Mouse (Mus musculus) c-Kit-positive CD71-positive TER-119-negative erythroid progenitor cells, embryonic 14.5 days (primary cell): ENCODE measurements around the gene Lat2.

Experiments used
- DNase-seq: peaks from one replicate; pipeline ENCODE4 v3.0.0-alpha.2; 2013; ENCODE audit warnings: low read depth

The Lat2 gene

DNA sequence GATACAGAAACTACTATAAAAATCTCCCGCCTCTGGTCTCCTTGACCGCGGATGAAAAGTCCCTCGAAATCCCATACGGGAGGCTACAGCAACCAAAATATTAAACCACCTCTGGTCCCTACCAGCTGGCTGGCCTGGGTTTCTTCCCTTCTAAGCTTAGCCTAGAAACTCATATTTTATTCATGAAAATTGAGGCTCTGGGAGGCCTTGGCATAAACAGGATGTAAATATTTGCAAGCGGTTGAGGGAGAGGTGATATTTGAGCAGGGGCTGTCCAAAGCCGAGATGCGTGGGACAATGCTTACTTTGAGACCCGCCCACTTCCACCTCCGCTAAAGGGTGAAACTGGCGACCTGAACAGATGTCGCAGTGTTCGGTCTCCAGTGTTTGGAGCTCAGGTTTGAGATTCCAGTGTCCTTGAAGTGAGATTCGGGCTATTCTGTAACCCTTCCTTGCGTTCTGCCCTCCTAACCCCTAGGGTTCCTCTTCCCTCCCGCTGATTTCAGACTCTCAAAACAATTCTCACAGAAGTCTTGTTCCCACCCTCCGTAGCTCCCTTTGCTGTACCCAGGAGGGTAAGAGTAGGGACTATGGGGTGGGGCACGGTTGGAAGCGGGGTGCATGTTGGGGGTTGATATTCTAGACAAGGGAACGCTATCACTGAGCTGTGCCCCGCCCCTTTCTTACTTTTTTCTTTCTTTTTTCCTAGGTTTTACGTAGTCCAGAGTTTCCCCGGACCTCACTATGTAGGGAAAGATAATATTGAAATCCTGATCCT lies 42.9 kb downstream of the Lat2 start:
- DNase-seq = peak; percentile 51

DNA sequence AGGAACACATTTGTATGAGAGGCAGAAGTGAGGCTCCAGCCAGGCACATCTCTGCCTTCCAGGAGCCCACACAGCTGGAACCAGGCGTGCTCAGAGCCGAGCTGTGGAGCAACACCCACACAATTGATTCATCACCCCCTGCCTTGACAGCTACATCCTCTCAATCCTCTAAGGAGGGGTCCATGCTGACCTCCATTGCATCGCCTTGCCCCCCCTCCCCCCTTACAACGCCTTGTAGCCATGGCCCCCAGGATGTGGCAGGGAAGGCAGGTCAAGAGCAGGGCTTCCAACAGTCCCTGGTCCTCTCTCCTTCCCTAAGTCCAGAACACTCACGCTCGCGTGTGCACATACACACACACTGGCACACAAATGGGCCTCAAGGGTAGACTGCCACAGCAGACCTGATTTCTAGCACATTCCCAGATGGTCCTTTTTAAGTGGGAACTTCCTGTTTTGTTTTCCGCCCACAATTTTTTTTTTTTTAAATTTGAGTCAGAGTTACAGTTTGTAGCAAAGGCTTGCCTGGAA lies 45.8 kb downstream of the Lat2 start:
- no peak for DNase-seq

DNA sequence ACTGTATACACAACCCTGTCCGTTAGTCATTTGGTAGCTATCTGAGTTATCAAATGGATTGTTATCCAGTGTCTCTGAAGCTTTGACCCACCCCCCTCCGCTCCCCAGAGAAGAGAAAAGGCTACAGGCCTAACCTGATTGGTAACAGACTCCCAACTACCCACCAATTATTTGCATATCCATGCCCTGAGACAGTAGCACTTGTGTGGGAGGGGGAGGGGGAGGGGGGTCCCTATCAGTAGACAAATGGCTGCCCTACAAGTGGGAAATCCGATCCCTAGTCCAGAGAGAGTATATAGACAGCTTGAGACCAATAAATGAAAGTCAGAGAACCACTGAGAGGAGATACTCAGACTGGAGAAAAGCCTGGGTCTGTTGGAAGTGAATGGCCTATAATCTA lies 46.8 kb downstream of the Lat2 start:
- DNase-seq = no peak

DNA sequence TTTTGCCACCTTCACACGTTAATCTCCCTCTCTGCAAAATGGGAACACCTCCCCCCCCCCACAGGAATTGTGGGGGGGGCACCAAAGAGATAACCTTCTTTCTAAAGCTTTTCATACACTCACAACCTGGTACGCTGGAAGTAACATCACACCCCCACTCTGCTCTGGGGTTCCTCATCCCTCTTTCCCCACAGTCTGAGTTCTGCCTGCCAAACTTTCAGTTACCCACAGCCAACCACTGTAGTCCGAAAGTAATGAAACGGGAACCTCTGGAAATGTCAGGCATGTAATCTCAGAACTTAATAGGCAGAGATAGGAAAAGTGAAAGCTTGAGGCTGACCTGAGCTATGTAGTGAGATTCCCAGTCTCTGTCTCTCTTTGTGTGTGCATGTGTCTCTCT lies 47.4 kb downstream of the Lat2 start:
- no peak for DNase-seq

DNA sequence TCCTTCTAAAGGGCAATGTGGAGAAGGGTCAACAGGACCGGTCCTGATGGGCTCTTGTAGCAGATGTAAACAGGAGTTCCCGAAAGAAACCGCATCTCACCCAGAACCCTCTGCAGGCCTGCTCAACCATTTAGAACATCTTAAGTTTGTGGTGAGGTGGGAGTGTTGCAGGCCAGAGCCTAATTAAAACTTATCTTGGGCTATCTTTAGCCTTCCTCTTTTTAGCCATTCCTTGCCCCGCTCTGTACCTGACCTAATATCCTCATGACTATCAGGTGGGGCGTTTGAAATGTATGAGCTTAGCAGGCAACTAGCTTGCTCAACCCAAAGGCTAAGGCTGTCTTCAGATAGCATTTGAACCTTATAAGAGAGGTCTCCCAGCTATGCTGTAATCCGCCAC lies 49.1 kb downstream of the Lat2 start:
- no peak for DNase-seq

DNA sequence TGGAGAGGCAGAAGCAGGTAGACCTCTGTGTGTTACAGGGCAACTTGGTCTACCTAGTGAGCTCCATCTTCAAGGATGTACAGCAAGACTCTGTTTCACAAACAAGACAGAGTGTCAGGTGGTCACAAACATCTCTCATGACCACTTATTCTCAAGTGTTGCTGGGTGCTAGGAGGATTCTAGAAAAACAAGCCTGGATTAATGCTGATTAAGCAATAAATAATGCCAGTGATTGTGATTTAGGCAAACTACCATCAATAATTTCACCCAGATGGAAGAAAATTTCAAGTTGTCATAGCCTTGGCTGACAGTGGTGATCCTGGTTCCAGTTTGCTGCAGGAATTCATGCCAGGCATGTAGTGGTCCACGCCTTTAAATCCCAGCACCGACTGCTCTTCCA lies 50.6 kb downstream of the Lat2 start:
- DNase-seq = no peak

DNA sequence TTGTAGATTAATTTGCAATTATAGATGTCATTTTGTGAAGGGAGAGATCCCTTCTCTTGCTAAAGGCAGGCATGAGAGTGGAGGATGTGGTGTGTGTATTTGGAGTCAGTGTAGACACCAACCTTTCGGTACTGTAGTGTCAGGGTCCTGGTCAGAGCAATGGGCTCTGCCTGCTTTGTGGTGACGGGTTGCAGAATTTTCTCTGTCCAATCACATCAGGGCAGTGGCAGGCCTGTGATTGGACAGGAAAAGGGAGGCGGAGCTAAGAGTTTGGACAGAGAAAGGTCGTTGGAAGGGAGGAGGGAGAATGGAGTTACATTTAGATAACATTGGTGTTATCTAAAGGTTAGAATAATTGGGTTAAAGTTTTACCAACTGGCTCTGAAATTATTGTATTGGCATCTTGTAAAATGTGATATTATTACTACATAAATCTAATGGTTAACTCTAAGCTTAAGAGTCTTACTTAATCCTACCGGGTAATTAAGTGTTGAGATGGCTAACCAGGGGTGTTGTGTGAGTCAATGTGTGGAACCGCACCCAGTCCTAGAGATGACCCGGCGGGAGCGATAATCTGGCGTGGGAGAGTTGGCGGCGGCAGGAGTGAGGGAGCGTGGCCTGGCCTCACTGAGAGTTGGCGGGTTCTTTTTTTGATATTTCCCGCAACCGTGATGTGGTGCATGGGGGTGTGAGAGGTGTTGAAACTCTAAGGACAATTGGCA lies 54.2 kb downstream of the Lat2 start:
- no peak for DNase-seq

DNA sequence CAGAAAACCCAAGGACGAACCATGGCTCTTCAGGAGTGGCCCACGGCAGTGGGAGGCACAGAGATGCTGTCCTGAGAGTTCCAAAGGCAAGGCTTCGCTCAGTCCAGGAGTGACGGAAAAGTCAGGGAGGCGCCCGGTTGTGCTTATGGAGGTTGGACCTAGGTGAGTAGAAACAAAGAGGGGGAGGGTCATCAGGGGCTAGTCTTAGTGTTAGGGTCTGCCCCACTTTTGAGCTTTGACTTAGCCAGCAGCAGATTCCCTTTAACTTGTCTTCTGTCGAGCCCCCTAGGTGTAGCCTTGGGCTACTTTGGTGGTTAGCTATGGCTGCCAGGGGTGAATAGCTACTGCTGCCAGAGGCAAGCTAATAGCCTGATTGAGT lies 54.8 kb downstream of the Lat2 start, which contains the start of gene Syna:
Syna (minus strand) TSS at position 101 of the 379 bp plus-strand sequence.
- no peak for DNase-seq

DNA sequence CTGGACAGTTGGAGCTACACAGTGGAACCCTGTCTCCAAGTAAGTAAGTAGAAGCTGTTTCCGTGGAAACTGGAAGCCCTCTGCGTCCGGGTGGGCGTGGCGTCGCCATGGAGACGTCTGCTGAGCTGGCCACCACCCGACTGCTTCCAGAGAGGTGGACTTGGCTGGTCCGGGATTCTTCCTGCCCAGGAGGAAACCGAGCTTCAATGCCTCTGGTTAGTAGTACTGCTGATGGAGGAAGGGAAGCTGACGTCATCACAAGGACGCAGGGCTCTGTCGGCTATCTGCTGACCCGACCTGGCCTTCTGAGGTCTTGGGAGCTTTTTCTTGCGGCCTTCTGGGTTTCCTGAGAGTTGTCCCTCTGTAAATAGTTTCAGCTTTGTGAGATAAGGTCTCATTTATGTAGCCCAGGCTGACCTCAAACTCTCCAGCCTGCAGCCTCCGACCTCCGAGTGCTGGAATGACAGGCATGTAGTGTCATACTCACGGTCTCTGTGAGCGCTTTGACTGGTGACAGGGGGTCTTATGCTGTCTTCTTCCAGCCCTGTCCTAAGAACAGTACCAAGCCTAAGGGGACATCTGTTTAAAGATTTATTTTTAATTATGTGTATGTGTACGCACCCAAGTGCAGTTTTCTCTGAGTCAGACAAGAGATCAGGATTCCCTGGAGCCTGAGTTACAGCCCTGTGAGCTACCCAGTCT lies 59.2 kb downstream of the Lat2 start:
- DNase-seq = no peak

DNA sequence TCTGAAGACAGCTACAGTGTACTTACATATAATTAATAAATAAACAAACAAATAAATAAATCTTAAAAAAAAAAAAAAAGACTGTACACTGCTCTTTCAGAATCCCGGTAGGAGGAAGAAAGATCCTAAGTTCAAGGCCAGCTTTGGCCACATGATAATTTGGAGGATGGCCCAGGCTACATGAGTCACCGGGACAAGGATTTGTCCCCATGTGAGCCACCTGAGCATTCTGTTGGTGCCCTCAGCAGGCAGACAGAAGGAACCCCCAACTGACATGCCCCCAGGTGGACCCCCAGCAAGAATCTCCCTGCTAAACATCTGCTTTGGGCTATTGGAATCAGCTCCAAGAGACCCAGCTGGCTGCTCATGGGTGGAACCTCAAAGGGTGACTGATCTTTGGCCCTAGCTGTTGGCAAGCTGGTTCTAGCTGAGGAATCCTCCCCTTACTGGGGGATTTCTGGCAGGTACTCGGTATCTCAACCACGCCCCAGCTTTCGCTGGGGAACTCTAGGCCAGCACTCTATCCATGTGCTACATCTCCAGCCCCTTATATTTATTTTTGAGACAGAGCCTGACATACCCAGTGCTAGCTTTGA lies 60.8 kb downstream of the Lat2 start:
- no peak for DNase-seq

DNA sequence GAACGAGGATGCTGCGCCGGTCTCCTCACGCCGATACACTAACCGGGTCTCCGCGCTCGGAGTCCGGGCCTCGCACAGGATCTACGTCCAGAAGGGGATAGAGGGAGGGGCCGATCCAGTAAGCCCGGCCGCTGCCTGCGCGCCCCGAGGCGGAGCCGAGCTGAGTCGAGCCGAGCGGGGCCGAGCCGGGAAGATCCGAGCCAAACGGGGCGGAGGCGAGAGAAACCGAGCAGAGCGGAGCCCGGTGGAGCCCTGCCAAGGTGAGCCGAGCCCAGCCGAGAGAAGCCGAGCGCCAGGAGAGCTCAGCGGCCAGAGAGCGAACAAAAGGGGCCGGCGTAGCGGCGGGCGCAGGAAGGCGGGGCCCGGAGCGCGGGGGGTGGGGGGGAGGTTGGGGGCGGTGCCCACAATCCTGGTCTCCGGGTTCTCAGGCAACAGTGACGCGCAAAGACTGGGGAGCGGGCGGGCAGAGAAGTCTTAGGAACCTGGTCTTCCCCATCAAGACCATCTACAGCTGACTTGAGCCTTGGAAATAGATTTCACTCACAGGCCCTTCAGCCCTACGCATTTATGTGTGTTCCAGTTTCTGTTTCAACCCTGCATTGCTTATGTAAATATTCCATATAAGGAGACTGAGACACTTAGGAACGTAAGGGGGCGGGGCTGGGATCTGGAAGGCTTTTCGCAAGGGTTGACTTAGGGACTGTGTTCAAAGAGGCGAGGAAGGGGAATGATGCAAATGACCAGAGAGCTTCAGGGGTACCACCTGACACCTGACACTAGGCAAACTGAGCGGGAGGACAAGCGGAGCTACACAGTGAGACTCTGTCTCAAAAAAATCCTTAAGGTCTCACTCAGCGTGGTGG lies 62.5 kb downstream of the Lat2 start, which contains the start of gene Clip2:
Clip2 (minus strand) TSS at position 325 of the 863 bp plus-strand sequence.
- DNase-seq = peak; percentile 79

DNA sequence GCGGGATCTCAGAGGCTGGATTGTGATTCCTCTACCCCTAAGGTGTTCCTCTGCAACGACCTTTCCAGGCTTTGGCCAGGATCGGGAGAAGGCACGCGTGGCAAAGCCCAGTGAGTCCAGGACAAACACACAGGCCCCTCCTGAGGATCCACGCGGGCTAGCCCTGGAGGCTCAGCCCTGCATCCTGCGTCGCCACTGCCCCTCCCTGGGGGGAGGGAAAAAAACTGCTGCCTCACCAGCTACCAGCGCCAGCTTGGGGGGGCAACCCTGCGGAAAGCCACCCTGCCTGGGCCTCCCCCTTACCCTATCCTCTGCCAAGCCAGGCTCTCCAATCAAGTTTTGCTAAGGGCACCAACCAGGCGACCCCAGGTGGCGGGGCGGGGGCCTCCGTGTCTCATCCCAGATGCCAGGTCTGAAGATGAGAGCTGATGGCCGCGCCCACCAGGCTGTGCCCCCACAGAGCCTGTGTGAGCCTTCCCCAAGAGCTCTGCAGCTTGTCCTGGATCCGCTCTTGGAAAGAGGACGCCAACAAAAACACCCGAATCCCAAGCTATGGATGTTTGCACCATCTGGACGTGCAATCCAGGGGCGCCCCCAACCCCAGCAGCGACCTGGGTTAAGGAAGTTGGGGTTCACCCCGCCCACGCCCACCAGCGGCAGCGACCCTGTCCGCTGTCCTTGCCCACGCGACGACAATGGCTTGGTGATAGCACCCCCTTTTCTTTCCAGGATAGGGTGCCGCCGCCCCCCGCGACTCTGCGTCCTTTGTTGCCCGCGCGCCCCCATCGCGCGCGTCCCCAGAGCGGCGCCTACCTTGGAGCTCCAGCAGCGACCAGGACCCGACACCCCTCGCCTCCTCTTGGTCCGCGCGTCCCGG lies 63.4 kb downstream of the Lat2 start:
- DNase-seq = no peak

DNA sequence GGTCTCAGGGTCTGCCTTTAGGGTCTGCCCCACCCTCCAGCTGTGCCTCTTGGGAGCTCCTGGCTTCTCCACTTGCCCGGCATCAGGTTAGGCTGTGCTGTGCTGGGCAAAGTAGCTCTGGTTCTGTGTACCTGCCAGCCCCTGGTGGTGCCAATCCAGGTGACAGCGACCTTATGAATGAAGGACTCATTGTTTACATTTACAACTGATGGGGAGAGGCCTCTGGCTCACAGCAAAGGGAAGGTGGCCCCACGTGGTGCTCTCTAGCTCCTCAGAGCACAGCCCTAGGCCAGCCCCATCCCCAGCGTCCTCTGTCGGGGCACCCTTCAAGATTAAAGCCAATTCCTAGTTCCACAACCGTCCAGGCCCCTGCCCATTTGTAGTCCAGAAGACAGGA lies 64.0 kb downstream of the Lat2 start:
- no peak for DNase-seq
